Mouse (Mus musculus) neutrophil, adult 5-6 weeks (primary cell): ENCODE measurements around the gene Cd300c2. TPM values are rescaled to one million over a fixed set of nuclear protein-coding genes. Genes with fewer than 3 reads are reported as not detected.
"Not testable (repeated sequence)": the region's sequence is repeated elsewhere in the genome, so short reads cannot be mapped to it uniquely, and the experiment has no call there.

Source experiments
- ATAC-seq: fragments of 151-379, 151-347 bp; 2 replicates; pipeline ENCODE4 v1.8.0; 2017; ENCODE audit warnings: mild to moderate bottlenecking, moderate TSS enrichment; ENCODE audit not compliant: insufficient number of reproducible peaks, poor library complexity, low FRiP score, severe bottlenecking; ENCODE audit errors: extremely low read depth
- total RNA-seq: library from RNA; stranded (forward); fragments of 200-1000 nt; gene quantifications from 2 replicates; pipeline ENCODE4 v1.2.3, GENCODE M21; 2017

Cd300c2 gene
- 72.4 and 72.5 TPM in 2 replicates for total RNA-seq

- peak; percentile 15; the same call in 1 of the 2 replicates for ATAC-seq
Measured at GRCm38 (mm10) chr11:115001474-115002040, at the start of gene Cd300c2. TSS of gene Cd300c2 (minus strand) at chr11:115001880.

DNA sequence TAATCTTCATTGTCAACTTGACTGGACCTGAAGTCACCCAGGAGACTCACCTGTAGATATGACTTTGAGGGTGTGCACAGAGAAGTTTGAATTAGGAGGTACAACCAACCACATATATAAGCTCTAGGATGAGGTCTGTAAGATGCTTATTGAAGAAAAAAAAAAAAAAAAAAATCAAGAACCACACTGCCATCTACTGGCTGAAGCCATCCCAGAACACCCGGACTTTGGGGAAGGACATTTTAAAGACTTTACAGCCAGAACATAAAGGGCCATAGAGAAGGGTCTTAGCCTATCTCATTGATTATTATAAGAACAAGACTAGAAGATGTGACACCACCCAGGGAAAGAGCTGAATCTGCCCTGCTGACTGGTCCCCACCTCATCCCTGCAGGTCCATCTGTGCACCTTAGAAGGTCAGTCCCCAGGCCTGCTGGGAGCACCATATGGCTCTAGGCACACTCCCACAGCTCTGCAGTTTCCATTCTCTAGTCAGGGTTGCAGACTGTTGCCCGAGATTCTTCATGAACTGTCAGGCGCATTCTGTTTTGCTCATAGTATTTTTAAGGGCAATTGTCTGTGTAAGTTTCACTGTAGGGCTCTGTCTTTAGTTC, 47.7 kb upstream of the Cd300c2 start:
- ATAC-seq = 0 out of 2 replicates have a peak, but pooled peaks have one; percentile 24

GRCm38 (mm10) chr11:115048259-115048658, 46.6 kb upstream of the Cd300c2 start, which contains the start of gene Cd300ld3:
TSS of gene Cd300ld3 (minus strand) at chr11:115048409.
- ATAC-seq = no peak

DNA sequence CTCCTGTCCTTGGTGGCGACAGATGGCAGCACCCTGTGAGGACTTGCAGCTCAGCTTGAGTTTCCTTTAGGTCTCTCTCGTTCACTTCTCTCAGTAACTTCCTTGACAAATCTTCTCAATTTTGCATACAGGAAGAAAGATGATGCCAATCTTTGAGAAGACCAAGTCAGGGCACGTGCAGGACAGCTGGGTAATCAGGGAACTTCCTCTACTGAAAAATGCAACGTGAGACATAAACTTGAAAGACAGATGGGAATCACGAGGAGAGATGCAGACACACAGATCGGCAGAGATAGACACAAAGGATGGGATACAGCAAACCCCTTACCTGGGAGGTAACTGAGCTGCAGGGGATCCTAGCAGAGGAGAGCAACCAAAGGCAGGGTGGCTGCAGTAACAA, 36.0 kb upstream of the Cd300c2 start, which contains the start of gene Cd300ld5:
Cd300ld5 (minus strand) TSS at position 101 of the 400 bp plus-strand sequence.
- not testable (repeated sequence) for ATAC-seq

GRCm38 (mm10) chr11:115026912-115027311, 25.2 kb upstream of the Cd300c2 start, which contains the start of gene Cd300ld4:
TSS of gene Cd300ld4 (minus strand) at chr11:115027012.
- not testable (repeated sequence) for ATAC-seq

GRCm38 (mm10) chr11:115016093-115016492, 14.4 kb upstream of the Cd300c2 start, which contains the start of gene Cd300ld2:
TSS of gene Cd300ld2 (minus strand) at chr11:115016193.
- not testable (repeated sequence) for ATAC-seq

GRCm38 (mm10) chr11:115004070-115004469, 2.4 kb upstream of the Cd300c2 start:
- ATAC-seq = peak; percentile 82

DNA sequence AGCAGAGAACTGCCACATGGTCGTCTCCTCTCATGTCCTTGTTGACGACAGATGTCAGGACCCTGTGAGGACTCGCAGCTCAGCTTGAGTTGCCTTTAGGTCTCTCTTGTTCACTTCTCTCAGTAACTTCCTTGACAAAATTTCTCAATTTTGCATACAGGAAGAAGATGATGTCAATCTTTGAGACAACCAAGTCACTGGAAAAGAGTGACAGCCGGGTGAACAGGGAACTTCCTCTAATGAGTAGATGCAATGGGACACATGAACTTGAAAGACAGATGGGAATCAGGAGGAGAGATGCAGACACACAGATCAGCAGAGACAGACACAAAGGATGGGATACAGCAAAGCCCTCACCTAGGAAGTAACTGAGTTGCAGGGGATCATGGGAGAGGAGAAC, 11.9 kb downstream of the Cd300c2 start, which contains the start of gene Cd300ld:
Cd300ld (minus strand) TSS at position 130 of the 400 bp plus-strand sequence.
- peak; percentile 56; the same call in 1 of the 2 replicates for ATAC-seq

DNA sequence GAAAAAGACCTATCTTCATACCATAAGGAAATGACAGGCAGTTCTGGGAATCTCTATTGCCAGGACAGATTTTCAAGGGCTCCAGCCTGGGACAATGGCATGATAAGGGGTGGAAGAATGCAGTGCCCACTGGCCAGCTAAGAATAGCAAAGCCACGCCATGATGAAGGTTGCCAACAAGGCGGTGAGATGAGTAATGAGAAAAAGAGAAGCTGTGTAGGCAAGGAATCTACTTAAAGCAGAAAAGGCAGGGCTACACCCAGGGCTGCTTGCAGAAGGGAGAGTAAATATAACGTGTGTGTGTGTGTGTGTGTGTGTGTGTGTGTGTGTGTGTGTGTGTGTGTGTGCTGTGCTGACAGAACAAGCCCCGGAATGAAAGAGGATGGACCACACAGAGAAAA, 19.8 kb downstream of the Cd300c2 start:
- ATAC-seq = no peak

- no peak for ATAC-seq
Measured at GRCm38 (mm10) chr11:114972726-114973125, 29.0 kb downstream of the Cd300c2 start.

DNA sequence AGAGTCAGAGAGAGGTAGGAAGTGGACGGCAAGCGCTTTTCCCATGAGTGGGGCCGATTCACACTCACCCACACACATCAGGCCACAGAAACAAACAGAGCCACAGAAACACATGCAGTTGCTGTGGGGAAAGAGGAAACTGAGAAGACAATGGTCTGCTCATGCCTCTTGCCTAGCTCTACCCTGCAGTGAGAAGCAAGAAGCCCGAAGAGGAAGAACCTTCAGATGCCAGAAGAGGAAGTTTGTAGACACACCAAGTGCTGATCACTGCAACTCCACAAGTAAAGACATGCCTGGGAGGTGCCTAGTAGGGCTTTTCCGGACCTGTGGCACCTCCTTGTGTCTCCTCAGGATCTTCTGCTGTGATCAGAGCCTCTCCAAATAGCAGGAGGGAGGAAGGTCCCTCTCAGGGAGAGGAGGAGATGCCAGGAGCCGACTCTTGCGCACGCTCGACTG, 32.9 kb downstream of the Cd300c2 start, which contains the start of gene Cd300c:
Cd300c (minus strand) TSS at position 406 of the 456 bp plus-strand sequence.
- ATAC-seq = peak; percentile 76

GRCm38 (mm10) chr11:114965182-114965828, 36.4 kb downstream of the Cd300c2 start:
- ATAC-seq = peak; percentile 89

- ATAC-seq = no peak
Measured at GRCm38 (mm10) chr11:114960369-114960768, 41.3 kb downstream of the Cd300c2 start.

Other genes with a start within 250 kb of the Cd300c2 start
- gene Kif19a, start 236.5 kb downstream of the Cd300c2 start, total RNA-seq = 3.1 and 5.4 TPM in 2 replicates
- gene Btbd17, start 205.9 kb downstream of the Cd300c2 start, total RNA-seq = not detected in 2 replicates
- not detected in 2 replicates for gene Gpr142, start 203.0 kb downstream of the Cd300c2 start, total RNA-seq
- gene Gprc5c, start 150.7 kb downstream of the Cd300c2 start, total RNA-seq = 0.37 and 1.0 TPM in 2 replicates
- 100 and 105 TPM in 2 replicates for gene Cd300a, start 111.8 kb downstream of the Cd300c2 start, total RNA-seq
- 222 and 223 TPM in 2 replicates for gene Cd300lb, start 67.5 kb downstream of the Cd300c2 start, total RNA-seq
- gene Cd300c, start 32.7 kb downstream of the Cd300c2 start, total RNA-seq = not detected in 2 replicates
- gene Cd300ld, start 12.0 kb downstream of the Cd300c2 start, total RNA-seq = 339 and 374 TPM in 2 replicates
- not detected in 2 replicates for gene Cd300ld2, start 14.3 kb upstream of the Cd300c2 start, total RNA-seq
- not detected in 2 replicates for gene Cd300ld4, start 25.1 kb upstream of the Cd300c2 start, total RNA-seq
- not detected in 2 replicates for gene Cd300ld5, start 35.9 kb upstream of the Cd300c2 start, total RNA-seq
- gene Cd300ld3, start 46.5 kb upstream of the Cd300c2 start, total RNA-seq = 58.7 and 61.0 TPM in 2 replicates
- 0.98 and 1.6 TPM in 2 replicates for gene Cd300e, start 60.3 kb upstream of the Cd300c2 start, total RNA-seq
- 9.7 and 13.5 TPM in 2 replicates for gene Rab37, start 89.6 kb upstream of the Cd300c2 start, total RNA-seq
- gene Cd300lf, start 132.1 kb upstream of the Cd300c2 start, total RNA-seq = 369 and 393 TPM in 2 replicates
- gene Slc9a3r1, start 161.5 kb upstream of the Cd300c2 start, total RNA-seq = 115 and 118 TPM in 2 replicates
- gene Tmem104, start 185.6 kb upstream of the Cd300c2 start, total RNA-seq = 9.3 and 19.8 TPM in 2 replicates
- 50.6 and 63.4 TPM in 2 replicates for gene Nat9, start 186.0 kb upstream of the Cd300c2 start, total RNA-seq